Mouse (Mus musculus) lung, embryonic 16.5 days (tissue): Measurements from ENCODE around the gene Kif21b. TPM values are rescaled to one million over a fixed set of nuclear protein-coding genes. Genes with fewer than 3 reads are reported as not detected.

Experiments
- ATAC-seq: fragments of 200-750 bp; cut with Nextera tagmentation; 2 replicates; pipeline ENCODE4 v1.8.0; 2017; ENCODE audit warnings: low read depth, mild to moderate bottlenecking, moderate library complexity
- H3K27ac ChIP-seq: fragments of 300-500 bp; sonication (generic); 2 replicates; pipeline ENCODE4 v1.5.1; 2014; ENCODE audit warnings: mild to moderate bottlenecking, control low read depth, low read length
- H3K27me3 ChIP-seq: fragments of 300-500 bp; sonication (generic); 2 replicates; pipeline ENCODE4 v1.6.1; 2014; ENCODE audit warnings: low read depth, low read length, mixed read lengths; ENCODE audit not compliant: control insufficient read depth, insufficient read depth
- H3K36me3 ChIP-seq: fragments of 300-500 bp; sonication (generic); 2 replicates; pipeline ENCODE4 v1.6.1; 2014; ENCODE audit warnings: low read length; ENCODE audit not compliant: control insufficient read depth, insufficient read depth
- H3K4me1 ChIP-seq: fragments of 300-500 bp; sonication (generic); replicated peaks from 2 replicates; pipeline ENCODE4 v1.6.1; 2014; ENCODE audit warnings: low read length, mixed read lengths; ENCODE audit not compliant: control insufficient read depth, insufficient read depth
- H3K4me2 ChIP-seq: fragments of 300-500 bp; sonication (generic); 2 replicates; pipeline ENCODE4 v1.6.1; 2014; ENCODE audit warnings: low read depth, low read length, control low read depth
- H3K4me3 ChIP-seq: fragments of 300-500 bp; sonication (generic); 2 replicates; pipeline ENCODE4 v1.5.1; 2014; ENCODE audit warnings: mild to moderate bottlenecking, low read length, control low read depth
- H3K9ac ChIP-seq: fragments of 300-500 bp; sonication (generic); 2 replicates; pipeline ENCODE4 v1.6.1; 2014; ENCODE audit warnings: low read length, control low read depth
- H3K9me3 ChIP-seq: fragments of 300-500 bp; sonication (generic); 2 replicates; pipeline ENCODE4 v1.6.1; 2016; ENCODE audit warnings: low read length; ENCODE audit not compliant: control insufficient read depth
- WGBS: fragments of 180-500 bp; shearing (Covaris S2); extraction: QIAGEN DNeasy Blood & Tissue Kit; methylation state at CpG from one replicate; pipeline ENCODE4 v1.1.7; 2014; 5-methylcytosine and 5-hydroxymethylcytosine counted together
- polyA plus RNA-seq: library from polyadenylated mRNA; unstranded; fragments of >200 nt; fragmentation: Nextera tagmentation; extraction: Ambion mirVana; gene quantifications from 2 replicates; pipeline ENCODE4 v1.2.1, GENCODE M21; 2015

Gene Kif21b
- polyA plus RNA-seq, 1 experiment from 2014 or later = 2.2 TPM

GRCm38 (mm10) chr1:136104741-136105140, 26.4 kb upstream of the Kif21b start:
- no peak for ATAC-seq
- Histone ChIP-seq H3K4me3 (no peak overlapping the region), H3K4me1 (no peaks in the 10 kb centered on the region), H3K27me3 (no peaks in the 10 kb centered on the region), H3K36me3 (no peaks in the 10 kb centered on the region), H3K4me2 (no peak overlapping the region), H3K9ac (no peak overlapping the region), H3K9me3 (no peaks in the 10 kb centered on the region; the same call in 1 of the 2 replicates), H3K27ac (no peak overlapping the region)
- 40% methylated on average over 4 of the region's 4 CpGs for WGBS

- no peak overlapping the region for H3K9ac ChIP-seq
- no peak for ATAC-seq
- no peaks in the 10 kb centered on the region for H3K27me3 ChIP-seq
- H3K4me2 ChIP-seq = no peak overlapping the region
- no peaks in the 10 kb centered on the region for H3K36me3 ChIP-seq
- H3K4me1 ChIP-seq = no peaks in the 10 kb centered on the region
- H3K9me3 ChIP-seq = no peaks in the 10 kb centered on the region
- no peak overlapping the region for H3K27ac ChIP-seq
- WGBS = 41% methylated on average over 2 of the region's 2 CpGs
- H3K4me3 ChIP-seq = no peak overlapping the region
Measured at GRCm38 (mm10) chr1:136109464-136109863, 21.7 kb upstream of the Kif21b start.

GRCm38 (mm10) chr1:136116183-136116582, 15.0 kb upstream of the Kif21b start:
- H3K27me3 ChIP-seq = no peaks in the 10 kb centered on the region
- no peaks in the 10 kb centered on the region for H3K9me3 ChIP-seq
- H3K4me1 ChIP-seq = no peaks in the 10 kb centered on the region
- no peak for ATAC-seq
- WGBS = 18% methylated on average over 3 of the region's 3 CpGs
- H3K4me3 ChIP-seq = no peak overlapping the region
- H3K27ac ChIP-seq = no peak overlapping the region
- no peaks in the 10 kb centered on the region for H3K36me3 ChIP-seq
- H3K4me2 ChIP-seq = no peak overlapping the region
- no peak overlapping the region for H3K9ac ChIP-seq

GRCm38 (mm10) chr1:136117069-136117468, 14.1 kb upstream of the Kif21b start:
- H3K9me3 ChIP-seq = no peaks in the 10 kb centered on the region
- H3K36me3 ChIP-seq = no peaks in the 10 kb centered on the region
- 79% methylated on average over 9 of the region's 9 CpGs for WGBS
- no peak overlapping the region for H3K4me2 ChIP-seq
- no peak for ATAC-seq
- no peak overlapping the region for H3K4me3 ChIP-seq
- no peak overlapping the region for H3K27ac ChIP-seq
- no peak overlapping the region for H3K9ac ChIP-seq
- no peaks in the 10 kb centered on the region for H3K4me1 ChIP-seq
- no peaks in the 10 kb centered on the region for H3K27me3 ChIP-seq

- no peak for ATAC-seq
- H3K27ac ChIP-seq = no peak overlapping the region
- 41% methylated on average over 8 of the region's 8 CpGs for WGBS
- H3K9ac ChIP-seq = no peak overlapping the region
- H3K36me3 ChIP-seq = no peaks in the 10 kb centered on the region
- no peak overlapping the region for H3K4me3 ChIP-seq
- no peaks in the 10 kb centered on the region for H3K9me3 ChIP-seq
- no peak overlapping the region for H3K4me2 ChIP-seq
- no peaks in the 10 kb centered on the region for H3K4me1 ChIP-seq
- no peaks in the 10 kb centered on the region for H3K27me3 ChIP-seq
Measured at GRCm38 (mm10) chr1:136118875-136119274, 12.3 kb upstream of the Kif21b start.

GRCm38 (mm10) chr1:136119571-136120262, 11.5 kb upstream of the Kif21b start:
- no peak for ATAC-seq
- H3K4me2 ChIP-seq = no peak overlapping the region
- no peak overlapping the region for H3K27ac ChIP-seq
- H3K4me1 ChIP-seq = no peaks in the 10 kb centered on the region
- H3K9ac ChIP-seq = no peak overlapping the region
- 77% methylated on average over 7 of the region's 7 CpGs for WGBS
- H3K4me3 ChIP-seq = no peak overlapping the region
- no peaks in the 10 kb centered on the region for H3K27me3 ChIP-seq
- H3K36me3 ChIP-seq = no peaks in the 10 kb centered on the region
- H3K9me3 ChIP-seq = no peaks in the 10 kb centered on the region

- Histone ChIP-seq H3K4me2 (no peak overlapping the region), H3K27me3 (no peaks in the 10 kb centered on the region), H3K36me3 (no peaks in the 10 kb centered on the region), H3K9me3 (no peaks in the 10 kb centered on the region), H3K4me1 (no peaks in the 10 kb centered on the region), H3K4me3 (no peak overlapping the region), H3K9ac (no peak overlapping the region), H3K27ac (no peak overlapping the region)
- 61% methylated on average over 1 of the region's 1 CpGs for WGBS
- ATAC-seq = no peak
Measured at GRCm38 (mm10) chr1:136120263-136120603, 11.0 kb upstream of the Kif21b start.

GRCm38 (mm10) chr1:136120785-136121184, 10.4 kb upstream of the Kif21b start:
- no peak overlapping the region for H3K4me2 ChIP-seq
- H3K9ac ChIP-seq = no peak overlapping the region
- no peaks in the 10 kb centered on the region for H3K9me3 ChIP-seq
- no peaks in the 10 kb centered on the region for H3K27me3 ChIP-seq
- no peak overlapping the region for H3K4me3 ChIP-seq
- WGBS = 48% methylated on average over 6 of the region's 6 CpGs
- H3K4me1 ChIP-seq = no peaks in the 10 kb centered on the region
- no peak for ATAC-seq
- no peaks in the 10 kb centered on the region for H3K36me3 ChIP-seq
- no peak overlapping the region for H3K27ac ChIP-seq

- 73% methylated on average over 8 of the region's 8 CpGs for WGBS
- Histone ChIP-seq H3K4me2 (no peak overlapping the region), H3K9ac (no peak overlapping the region), H3K36me3 (no peaks in the 10 kb centered on the region), H3K4me1 (no peaks in the 10 kb centered on the region), H3K27me3 (no peaks in the 10 kb centered on the region), H3K27ac (no peak overlapping the region), H3K4me3 (no peak overlapping the region), H3K9me3 (no peaks in the 10 kb centered on the region)
- ATAC-seq = no peak
Measured at GRCm38 (mm10) chr1:136122030-136122429, 9.2 kb upstream of the Kif21b start.
